ENCODE assay signal across 8 mouse cellular contexts in the genomic region with DNA sequence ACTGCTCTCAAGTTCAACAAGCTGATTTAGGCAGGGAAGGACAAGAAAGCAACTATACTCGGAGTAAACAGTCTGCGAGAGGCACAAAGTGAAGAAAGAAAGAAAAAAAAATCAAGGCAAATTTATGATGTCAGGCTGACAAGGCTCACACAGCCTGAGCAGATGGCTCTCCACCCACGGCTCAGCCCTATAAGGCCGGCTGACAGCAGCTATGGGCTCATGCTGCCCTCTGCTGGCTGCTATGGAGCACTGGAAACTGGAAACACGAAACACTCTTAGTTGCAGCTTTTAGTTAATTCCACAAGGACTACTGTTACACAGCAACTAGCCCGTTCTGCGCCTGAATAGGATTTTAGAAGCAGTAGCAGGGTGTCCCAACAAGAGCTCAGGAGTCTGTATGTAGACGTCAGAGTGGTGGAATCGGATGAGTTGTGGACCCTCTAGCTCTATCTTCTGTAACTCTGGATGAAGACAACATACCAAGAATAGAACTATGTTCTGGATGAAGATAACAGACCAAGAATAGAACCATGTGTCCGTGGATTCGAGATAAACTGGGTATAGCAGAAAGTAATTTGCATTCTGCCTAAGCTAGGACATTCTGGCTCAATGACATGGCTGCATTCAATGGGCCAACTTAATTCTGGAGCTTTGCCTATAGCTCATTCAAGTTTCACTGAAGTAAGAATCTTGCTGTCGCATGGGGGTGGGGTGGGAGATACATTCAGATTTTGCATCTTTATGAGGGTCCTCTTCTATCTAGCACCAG. TPM values are rescaled to one million over a fixed set of nuclear protein-coding genes. Genes with fewer than 3 reads are reported as not detected.
DNase-seq lines count a peak whose midpoint lies in the region; ATAC-seq and TF ChIP-seq lines count a peak whose summit lies in the region.

No protein-coding gene starts in this region.

- H3K4me3 ChIP-seq in spleen, adult 2 months (ENCODE audit: extremely low read depth, insufficient read depth, insufficient read length) = no peak overlapping the region
- no peak overlapping the region for H3K4me3 ChIP-seq in left cerebral cortex, adult 2 months

- H3K27ac ChIP-seq in spleen, adult 2 months (ENCODE audit: insufficient read depth, low read length) = no peak overlapping the region
- peak overlapping the region; percentile 84 for H3K27ac ChIP-seq in left cerebral cortex, adult 2 months

- intact Hi-C loops in left cerebral cortex, adult 2 months (cut with DNase I) = loop anchor here (1.0 to 5.0 kb wide), 8 partner anchors 57 to 652 kb away; partner anchors contain the start of genes Kdm3a, Reep1, Rmnd5a and Rnf103

- H3K36me3 ChIP-seq in spleen, adult 2 months (ENCODE audit: control insufficient read depth, insufficient read depth, low read length) = no peaks in the 10 kb centered on the region

- 21% methylated on average over 12 of the region's 12 CpGs for WGBS in spleen, adult 2 months

- peak; percentile 95 for TF ChIP-seq CTCF in spleen, adult 2 months (IDR thresholded peaks at IDR 0.05; ENCODE audit: extremely low read depth, insufficient read depth, insufficient read length, insufficient replicate concordance)
- peak; percentile 96 for TF ChIP-seq CTCF in left cerebral cortex, adult 2 months (IDR thresholded peaks at IDR 0.05)

- no peaks in the 10 kb centered on the region for H3K4me1 ChIP-seq in spleen, adult 2 months (ENCODE audit: control insufficient read depth, insufficient read depth, insufficient read length)

- no peaks in the 10 kb centered on the region for H3K27me3 ChIP-seq in spleen, adult 2 months (ENCODE audit: control insufficient read depth, insufficient read depth, low read length)

- ATAC-seq in megakaryocyte, adult 5-6 weeks (ENCODE audit: poor library complexity, severe bottlenecking) = peak; percentile 95

- DNase-seq in spleen, adult 2 months (ENCODE audit: low read depth in 1 of 2, low spot score in 2 of 2) = peak; percentile 27 to 41
- DNase-seq in spleen, adult 12 weeks (ENCODE audit: low spot score) = no peak
- DNase-seq in cerebellum, postnatal 36 days = peak; percentile 72 to 78
- peak; percentile 34 for DNase-seq in gastrocnemius, adult 18-20 months (ENCODE audit: low spot score)
- DNase-seq in hindlimb bud, embryonic 11.5 days (ENCODE audit: extremely low spot score, low read depth, low spot score) = peak; percentile 56
- peak; percentile 72 to 74 for DNase-seq in left cerebral cortex, adult 2 months (ENCODE audit: extremely low spot score in 1 of 2, low spot score in 2 of 2)
- DNase-seq in right cerebral cortex, postnatal 10 days (ENCODE audit: low spot score in 2 of 2) = peak; percentile 85 to 92

- TF ChIP-seq POLR2A in spleen, adult 2 months (IDR thresholded peaks at IDR 0.05; ENCODE audit: low read depth, low read length) = no peak

RNA-seq across cellular contexts. Expression of gene Mrpl35, which starts 22.5 kb away (rescaled TPM):
- 3.1 and 3.6 TPM in 2 replicates for polyA plus RNA-seq in spleen, adult 2 months (2012; rRNA removed)
- 10 to 100 TPM; 38.3 to 41.7 TPM for total RNA-seq in gastrocnemius, adult 18-20 months (2021)
- total RNA-seq in left cerebral cortex, adult 2 months (2021) = 10 to 100 TPM; 27.8 to 29.6 TPM
- total RNA-seq in megakaryocyte, adult 5-6 weeks (2015) = 24.7 and 25.6 TPM in 2 replicates
- total RNA-seq in megakaryocyte, adult 5-6 weeks (2017) = 12.0 and 18.1 TPM in 2 replicates

RNA-seq across cellular contexts. Expression of gene Immt, which starts 26.9 kb away (rescaled TPM):
- polyA plus RNA-seq in spleen, adult 2 months (2012; rRNA removed) = 17.2 and 17.8 TPM in 2 replicates
- total RNA-seq in gastrocnemius, adult 18-20 months (2021) = 100 to 1,000 TPM; 272 to 274 TPM
- 100 to 1,000 TPM; 126 to 150 TPM for total RNA-seq in left cerebral cortex, adult 2 months (2021)
- total RNA-seq in megakaryocyte, adult 5-6 weeks (2015) = 97.2 and 101 TPM in 2 replicates
- 76.5 and 88.6 TPM in 2 replicates for total RNA-seq in megakaryocyte, adult 5-6 weeks (2017)
